Mouse (Mus musculus): ENCODE data around the gene Stab2.

Gene Stab2

GRCm38 (mm10) chr10:86976001-86976726 is 31.7 kb downstream of the Stab2 start:
- DNase-seq = peak; percentile 20

GRCm38 (mm10) chr10:86973276-86973675 is 34.5 kb downstream of the Stab2 start:
- peak; percentile 24 for DNase-seq

GRCm38 (mm10) chr10:86972503-86972826 is 35.4 kb downstream of the Stab2 start:
- DNase-seq = no peak

DNA sequence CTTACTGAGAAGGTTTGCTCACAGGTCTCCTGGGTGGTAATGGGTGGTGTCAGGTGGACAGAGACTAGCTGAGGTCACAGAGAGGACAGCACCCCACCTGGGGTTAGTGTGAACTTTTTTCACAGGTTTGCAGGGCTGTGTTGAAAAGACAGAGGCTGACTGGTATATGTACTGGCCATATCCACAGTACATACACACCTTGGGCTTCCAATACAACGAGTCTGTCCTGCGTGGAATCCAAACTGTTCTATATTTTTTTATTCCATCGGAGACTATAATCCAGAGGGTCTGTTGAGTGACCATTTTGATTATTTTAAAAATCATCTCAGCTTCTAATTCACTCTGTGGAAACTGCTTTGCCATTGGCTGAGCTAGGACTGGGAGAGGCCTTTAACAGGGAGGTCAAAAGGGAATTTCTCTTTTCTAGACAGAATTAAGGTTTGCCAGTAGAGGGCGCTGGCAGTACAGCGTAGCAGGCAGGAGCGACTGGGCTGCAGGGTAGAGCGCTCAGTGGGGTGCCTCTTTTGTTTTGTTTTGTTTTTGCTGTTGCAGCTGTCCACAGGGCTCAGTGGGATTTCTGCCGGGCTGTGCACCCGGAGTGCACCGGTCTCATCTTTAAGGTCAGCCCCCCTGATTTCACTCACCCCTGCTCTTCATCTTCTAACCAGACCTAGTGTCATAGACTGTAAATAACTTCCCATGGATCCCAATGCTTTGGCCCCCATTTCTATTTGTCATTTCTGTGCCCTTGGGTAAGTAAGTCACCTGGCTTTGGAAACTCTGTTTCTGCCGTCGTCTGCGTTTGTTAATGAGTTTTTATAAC is 35.9 kb downstream of the Stab2 start:
- peak; percentile 93 for DNase-seq

GRCm38 (mm10) chr10:86969346-86969745 is 38.5 kb downstream of the Stab2 start:
- DNase-seq = no peak

DNA sequence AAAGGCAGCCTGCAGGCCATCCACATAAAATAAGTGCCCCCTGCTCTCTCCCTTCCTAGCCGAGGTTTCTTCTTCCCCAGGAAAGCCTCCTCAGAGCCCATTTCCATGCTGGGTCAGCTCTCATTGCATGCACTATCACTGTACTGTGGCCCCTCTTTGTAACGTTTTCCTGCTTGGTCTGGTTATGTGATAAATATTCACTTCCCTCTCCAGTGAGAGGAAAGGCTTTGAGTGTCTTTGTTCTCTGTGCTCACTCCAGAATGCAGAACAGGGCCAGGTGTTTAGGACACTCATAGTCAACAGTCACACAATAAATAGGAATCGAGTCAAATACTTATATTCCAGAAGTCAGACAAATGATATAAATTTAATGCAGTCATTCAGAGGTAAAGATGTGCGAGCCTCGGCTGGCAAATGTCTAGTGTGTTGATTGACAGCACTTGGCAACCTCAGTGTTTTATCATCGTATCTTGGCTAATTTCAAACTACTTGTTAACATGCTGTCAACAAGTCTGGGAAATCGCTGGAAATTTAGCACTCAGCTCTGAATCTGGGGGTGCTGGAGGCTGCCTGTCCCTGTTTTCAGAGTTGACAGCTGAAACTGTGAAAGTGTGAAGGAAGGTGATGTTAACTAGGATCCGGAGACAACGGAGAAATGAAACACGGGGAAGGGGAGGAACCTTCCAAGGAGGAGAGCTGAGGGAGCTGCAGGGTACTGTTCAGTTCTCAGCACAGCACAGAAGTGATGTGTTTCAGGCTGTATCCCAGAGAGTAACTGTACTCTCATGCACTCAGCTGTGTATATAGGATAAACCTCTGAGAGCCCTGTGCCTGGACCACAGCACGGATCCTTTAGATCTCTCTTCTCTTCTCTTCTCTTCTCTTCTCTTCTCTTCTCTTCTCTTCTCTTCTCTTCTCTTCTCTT is 46.0 kb downstream of the Stab2 start:
- no peak for DNase-seq

- DNase-seq = no peak
Observed at GRCm38 (mm10) chr10:86955299-86955698, 52.5 kb downstream of the Stab2 start.

GRCm38 (mm10) chr10:86952696-86953095 is 55.1 kb downstream of the Stab2 start:
- no peak for DNase-seq

- DNase-seq = no peak
Observed at GRCm38 (mm10) chr10:86950806-86951205, 57.0 kb downstream of the Stab2 start.

DNA sequence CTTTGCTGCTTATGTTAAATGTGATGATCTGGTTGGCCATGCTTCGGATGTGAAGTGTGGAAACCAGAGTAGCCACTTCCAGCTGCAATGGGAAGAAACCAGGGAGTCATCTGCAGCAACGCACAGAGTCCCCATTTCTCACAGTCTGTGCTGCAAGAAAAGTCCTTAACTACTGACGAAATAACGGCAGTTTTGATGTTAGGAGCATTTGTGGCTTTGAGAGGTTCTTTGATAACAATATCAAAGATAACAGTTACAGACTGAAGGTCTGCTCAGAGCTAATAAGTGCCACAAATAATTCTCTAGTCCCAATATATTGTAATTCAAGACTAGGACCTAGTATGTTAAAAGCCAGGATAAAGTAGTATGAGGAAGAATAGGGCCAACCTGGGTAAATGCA is 57.9 kb downstream of the Stab2 start:
- no peak for DNase-seq

- DNase-seq = no peak
Observed at GRCm38 (mm10) chr10:86947541-86947940, 60.3 kb downstream of the Stab2 start.

GRCm38 (mm10) chr10:86940591-86940990 is 67.2 kb downstream of the Stab2 start:
- no peak for DNase-seq

DNA sequence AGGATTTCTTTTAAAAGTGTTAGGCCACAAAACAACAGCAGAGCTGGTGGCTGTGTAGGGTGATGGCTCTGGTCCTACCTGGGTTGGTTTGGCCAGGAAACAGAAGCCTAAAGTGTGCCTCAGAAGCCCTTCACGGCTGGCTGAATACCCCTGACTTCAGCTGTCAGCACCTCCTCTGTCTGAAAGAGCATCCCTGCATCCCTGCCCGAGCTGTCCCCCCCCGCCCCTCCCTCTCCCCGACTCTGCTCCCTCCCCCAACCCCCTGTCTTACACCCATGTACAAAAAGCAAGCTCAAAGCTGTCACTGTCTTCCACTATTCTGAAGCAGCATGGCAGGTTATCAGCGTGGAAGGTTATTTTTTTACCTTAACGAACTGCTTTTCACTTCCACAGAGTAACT is 73.4 kb downstream of the Stab2 start:
- DNase-seq = peak; percentile 18

DNA sequence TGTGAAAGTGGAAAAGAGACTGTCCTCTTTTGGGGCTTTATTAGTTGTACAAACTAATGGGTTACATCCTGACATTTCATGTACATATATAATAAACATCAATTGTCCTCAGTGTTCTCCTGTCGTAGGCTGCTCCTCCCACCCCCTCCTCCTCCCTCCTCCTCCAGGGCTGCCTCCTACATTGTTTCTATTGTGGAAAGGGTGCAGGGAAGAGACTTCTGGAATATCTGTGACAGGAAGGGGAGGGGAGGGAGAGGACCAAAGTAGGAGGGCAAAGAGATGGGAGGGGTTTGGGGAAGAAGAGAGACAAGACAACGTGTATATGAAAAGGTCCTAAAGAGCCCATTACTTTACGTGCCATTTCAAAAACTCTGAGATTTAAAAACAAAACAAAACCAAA is 73.9 kb downstream of the Stab2 start:
- DNase-seq = peak; percentile 39

DNA sequence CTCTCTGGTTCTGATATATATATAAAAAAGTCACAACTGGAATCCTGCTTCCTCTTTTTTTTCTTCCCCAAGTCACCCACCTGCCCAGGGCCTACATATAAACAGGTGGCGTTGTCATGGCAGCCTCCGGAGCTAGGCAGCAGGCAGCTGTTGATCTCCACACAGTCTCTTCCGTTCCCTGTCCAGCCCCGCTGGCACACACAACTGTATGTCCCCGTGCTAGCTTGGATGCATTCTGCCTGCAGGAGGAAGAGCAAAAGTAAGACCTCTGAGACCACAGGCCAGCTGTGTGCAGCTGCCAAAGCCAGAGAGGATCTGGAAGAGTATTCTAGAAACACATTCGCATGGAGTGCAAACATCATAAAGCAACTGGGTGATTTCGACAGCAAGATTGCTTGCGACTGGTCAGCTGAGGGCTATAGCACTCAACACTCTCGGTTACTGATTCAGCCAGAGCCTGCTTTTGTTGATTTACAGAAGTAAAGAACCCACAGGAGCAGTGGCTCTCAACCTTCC is 74.6 kb downstream of the Stab2 start:
- DNase-seq = no peak

DNA sequence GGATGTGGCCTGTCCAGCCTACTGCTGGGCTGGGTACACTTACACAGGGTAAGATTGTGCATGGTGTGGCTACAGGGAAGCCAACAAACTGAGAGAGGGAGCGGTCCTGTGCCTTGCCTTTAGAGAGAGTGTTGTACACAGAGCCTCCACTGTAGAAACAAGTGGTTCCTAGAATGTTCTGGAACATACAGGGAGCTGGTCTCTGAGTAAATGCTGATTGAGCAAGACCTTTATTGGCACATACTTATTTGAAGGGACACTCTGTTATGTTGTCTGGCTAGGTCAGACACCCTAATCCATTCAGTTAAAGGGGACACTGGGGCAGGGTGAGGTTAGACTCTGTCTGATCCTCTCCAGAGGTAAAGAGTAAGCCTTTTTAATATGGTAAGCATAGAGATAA is 84.2 kb downstream of the Stab2 start:
- no peak for DNase-seq

DNA sequence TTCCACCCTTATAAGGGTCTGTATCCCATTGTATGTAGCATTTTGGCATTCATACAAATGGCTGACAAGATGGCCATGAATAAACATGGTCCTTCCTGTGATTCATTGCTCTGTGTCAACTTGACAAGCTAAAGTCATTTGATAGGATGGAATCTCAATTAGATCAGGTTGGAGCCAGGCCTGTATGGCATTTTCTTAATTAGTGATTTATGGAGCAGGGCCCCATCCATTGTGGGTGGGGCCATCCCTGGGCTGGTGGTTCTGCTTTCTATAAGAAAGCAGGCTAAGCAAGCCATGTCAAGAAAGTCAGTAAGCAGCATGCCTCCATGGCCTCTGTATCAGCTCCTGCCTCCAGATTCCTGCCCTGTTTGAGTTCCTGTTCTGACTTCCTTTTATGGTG is 92.2 kb downstream of the Stab2 start:
- DNase-seq = no peak

DNA sequence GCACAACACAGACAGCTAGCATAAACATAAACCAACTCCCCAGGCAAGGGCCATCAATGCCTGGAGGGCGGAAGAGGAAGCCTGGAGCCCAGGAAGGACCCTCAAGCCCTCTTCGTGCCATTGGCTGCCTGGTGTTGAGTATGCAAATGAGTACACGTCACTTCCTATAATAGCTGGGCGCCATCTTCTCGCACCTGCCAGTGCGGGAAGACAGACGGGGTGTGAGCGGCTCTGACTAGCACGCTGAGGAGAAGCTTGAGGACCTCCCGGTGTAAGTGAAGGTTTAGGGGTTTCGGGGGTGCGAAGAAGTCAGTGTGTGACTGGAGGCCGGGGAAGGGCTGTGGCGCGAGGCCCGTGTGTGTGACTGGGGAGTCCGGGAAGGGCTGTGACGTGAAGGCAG is 99.3 kb downstream of the Stab2 start:
- no peak for DNase-seq

- DNase-seq = no peak
Observed at GRCm38 (mm10) chr10:86907043-86907442, 100.8 kb downstream of the Stab2 start.

GRCm38 (mm10) chr10:86895531-86895930 is 112.3 kb downstream of the Stab2 start:
- DNase-seq = no peak

- no peak for DNase-seq
Observed at GRCm38 (mm10) chr10:86891066-86891465, 116.8 kb downstream of the Stab2 start.

GRCm38 (mm10) chr10:86890166-86890930 is 117.5 kb downstream of the Stab2 start:
- DNase-seq = no peak
